Mouse (Mus musculus): ENCODE data around the gene Dapk3. TPM values are rescaled to one million over a fixed set of nuclear protein-coding genes. Genes with fewer than 3 reads are reported as not detected.
A peak's percentile ranks its signal among the peaks of the same experiment; 100 is the strongest.
"Not testable (repeated sequence)": the region's sequence is repeated elsewhere in the genome, so short reads cannot be mapped to it uniquely, and the experiment has no call there.

Gene Dapk3
- polyA plus RNA-seq, 1 experiment from 2014 or later: 76.7 TPM

- 0 out of 2 replicates have a peak, but pooled peaks have one; percentile 0 for ATAC-seq (ENCODE audit: low FRiP score)
- H3K4me1 ChIP-seq (replicated peaks; ENCODE audit: control insufficient read depth, insufficient read depth, low read length): peaks cover 42% of the 10 kb centered on the region
Observed at GRCm38 (mm10) chr10:81175936-81176465, 6.8 kb upstream of the Dapk3 start.

DNA sequence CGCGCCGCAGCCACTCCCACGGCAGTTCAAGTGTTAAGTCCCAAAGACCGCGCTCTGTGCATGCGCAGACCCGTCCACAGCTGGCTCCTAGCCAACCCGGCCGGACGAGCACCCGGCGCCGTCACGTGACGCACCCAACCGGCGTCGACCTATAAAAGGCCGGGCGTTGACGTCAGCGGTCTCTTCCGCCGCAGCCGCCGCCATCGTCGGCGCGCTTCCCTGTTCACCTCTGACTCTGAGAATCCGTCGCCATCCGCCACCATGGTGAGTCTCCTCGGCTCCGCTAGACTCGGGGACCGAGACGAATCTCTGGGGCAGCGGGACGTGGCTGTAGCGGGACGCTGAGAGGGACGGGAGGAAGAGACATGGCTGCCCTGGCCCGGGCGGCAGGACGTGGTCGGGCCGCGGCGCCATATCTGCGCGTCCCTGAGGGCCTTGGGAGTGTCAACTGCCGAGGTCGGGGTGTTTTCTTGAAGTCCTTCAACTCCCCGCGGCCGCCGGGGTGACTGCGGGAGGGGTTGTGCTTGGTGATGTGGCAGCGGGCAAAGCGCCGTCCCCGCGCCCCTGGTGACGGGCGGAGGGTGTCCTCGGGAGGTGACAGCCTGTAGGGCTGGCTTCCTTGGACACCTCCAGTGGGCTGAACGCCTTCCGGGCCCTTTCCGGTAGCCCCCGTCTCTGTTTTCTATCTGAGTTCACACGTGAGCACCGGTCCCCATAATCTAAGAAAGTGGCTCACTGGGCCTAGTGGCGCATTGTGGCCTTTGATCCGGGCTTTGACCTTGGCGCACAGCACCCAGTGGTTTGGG, 6.1 kb upstream of the Dapk3 start, which contains the start of gene Eef2:
Gene Eef2 (plus strand): TSS at position 166 of the 806 bp plus-strand sequence.
- peak; percentile 100 for DNase-seq (ENCODE audit: low spot score)
- no peaks in the 10 kb centered on the region for H3K27me3 ChIP-seq (ENCODE audit: control insufficient read depth, insufficient read depth, low read length)
- under 1% methylated on average over 77 of the region's 77 CpGs for WGBS
- H3K4me1 ChIP-seq (replicated peaks; ENCODE audit: control insufficient read depth, insufficient read depth, low read length): peaks cover 42% of the 10 kb centered on the region
- peak within 1 kb of the TSS; percentile 97 for H3K27ac ChIP-seq
- peak within 1 kb of the TSS; percentile 94 for H3K4me2 ChIP-seq (replicated peaks)
- H3K9ac ChIP-seq: peak within 1 kb of the TSS; percentile 99
- H3K4me3 ChIP-seq (replicated peaks; ENCODE audit: low read length): peak within 1 kb of the TSS; percentile 100
- peaks cover 44% of the 10 kb centered on the region for H3K36me3 ChIP-seq (replicated peaks; ENCODE audit: control insufficient read depth, insufficient read depth)
- no peaks in the 10 kb centered on the region for H3K9me3 ChIP-seq (ENCODE audit: control insufficient read depth, low read length)
- peak; percentile 80 for ATAC-seq (ENCODE audit: low FRiP score)

More at GRCm38 (mm10) chr10:81175936-81176465, 6.8 kb upstream of the Dapk3 start:
- peak overlapping the region; percentile 97 for H3K27ac ChIP-seq
- H3K4me3 ChIP-seq (replicated peaks; ENCODE audit: low read length): peak overlapping the region; percentile 100
- H3K4me2 ChIP-seq (replicated peaks): peak overlapping the region; percentile 94
- no peaks in the 10 kb centered on the region for H3K9me3 ChIP-seq (ENCODE audit: control insufficient read depth, low read length)
- 6% methylated on average over 13 of the region's 13 CpGs for WGBS
- no peak for DNase-seq (ENCODE audit: low spot score)
- peak overlapping the region; percentile 18 for H3K9ac ChIP-seq
- H3K27me3 ChIP-seq (ENCODE audit: control insufficient read depth, insufficient read depth, low read length): no peaks in the 10 kb centered on the region
- peaks cover 38% of the 10 kb centered on the region for H3K36me3 ChIP-seq (replicated peaks; ENCODE audit: control insufficient read depth, insufficient read depth)

DNA sequence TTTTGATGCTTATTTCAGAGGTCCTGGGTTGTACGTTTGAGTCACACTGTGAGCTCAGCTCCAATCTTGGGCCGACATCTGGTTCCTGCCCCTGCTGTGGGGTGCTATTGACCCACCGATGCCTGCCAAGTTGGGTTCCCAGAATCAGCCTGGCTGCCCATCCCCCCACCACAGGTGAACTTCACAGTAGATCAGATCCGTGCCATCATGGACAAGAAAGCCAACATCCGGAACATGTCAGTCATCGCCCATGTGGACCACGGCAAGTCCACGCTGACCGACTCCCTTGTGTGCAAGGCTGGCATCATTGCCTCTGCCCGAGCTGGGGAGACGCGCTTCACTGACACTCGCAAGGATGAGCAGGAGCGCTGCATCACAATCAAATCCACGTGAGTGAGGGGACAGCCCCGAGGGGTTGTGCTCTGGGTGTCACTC, 5.3 kb upstream of the Dapk3 start:
- no peak for DNase-seq (ENCODE audit: low spot score)
- Histone ChIP-seq H3K27me3 (ENCODE audit: control insufficient read depth, insufficient read depth, low read length) (no peaks in the 10 kb centered on the region), H3K4me3 (replicated peaks; ENCODE audit: low read length) (peak overlapping the region; percentile 100), H3K4me1 (replicated peaks; ENCODE audit: control insufficient read depth, insufficient read depth, low read length) (peaks cover 42% of the 10 kb centered on the region), H3K36me3 (replicated peaks; ENCODE audit: control insufficient read depth, insufficient read depth) (peaks cover 53% of the 10 kb centered on the region), H3K4me2 (replicated peaks) (peak overlapping the region; percentile 94), H3K27ac (peak overlapping the region; percentile 97), H3K9ac (peak overlapping the region; percentile 99), H3K9me3 (ENCODE audit: control insufficient read depth, low read length) (no peaks in the 10 kb centered on the region)
- 13% methylated on average over 16 of the region's 16 CpGs for WGBS
- no peak for ATAC-seq (ENCODE audit: low FRiP score)

DNA sequence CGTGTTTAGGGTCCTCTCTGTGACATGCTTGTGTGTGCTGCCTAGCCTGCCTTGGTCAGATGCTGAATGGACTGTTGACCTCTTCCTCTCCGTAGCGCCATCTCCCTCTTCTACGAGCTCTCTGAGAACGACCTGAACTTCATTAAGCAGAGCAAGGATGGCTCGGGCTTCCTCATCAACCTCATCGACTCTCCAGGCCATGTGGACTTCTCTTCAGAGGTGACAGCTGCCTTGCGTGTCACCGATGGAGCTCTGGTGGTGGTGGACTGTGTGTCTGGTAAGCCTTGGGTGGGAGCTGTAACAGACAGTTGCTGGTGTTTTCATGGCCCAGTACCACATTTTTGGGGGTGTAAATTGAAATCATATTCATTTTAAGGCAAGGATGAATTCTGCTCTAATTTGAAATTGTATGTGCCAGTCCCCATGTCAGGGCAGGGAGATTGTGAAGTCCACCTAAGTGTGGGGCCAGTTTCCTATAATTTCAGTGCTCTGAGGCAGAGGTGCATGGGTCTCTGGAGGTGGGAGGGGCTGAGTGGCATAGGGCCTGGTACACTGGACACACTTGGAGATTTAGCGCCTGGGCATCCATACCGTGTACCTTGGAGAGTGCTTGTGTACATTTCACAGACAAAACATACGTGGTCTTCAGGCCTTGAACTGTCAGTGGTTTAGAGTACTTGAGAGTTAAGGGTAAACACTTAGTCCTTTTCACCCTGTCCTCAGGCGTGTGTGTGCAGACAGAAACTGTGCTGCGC, 4.7 kb upstream of the Dapk3 start:
- H3K9me3 ChIP-seq (ENCODE audit: control insufficient read depth, low read length): no peaks in the 10 kb centered on the region
- peak overlapping the region; percentile 100 for H3K4me3 ChIP-seq (replicated peaks; ENCODE audit: low read length)
- no peak overlapping the region for H3K27ac ChIP-seq
- H3K27me3 ChIP-seq (ENCODE audit: control insufficient read depth, insufficient read depth, low read length): no peaks in the 10 kb centered on the region
- H3K4me1 ChIP-seq (replicated peaks; ENCODE audit: control insufficient read depth, insufficient read depth, low read length): peaks cover 42% of the 10 kb centered on the region
- no peak for DNase-seq (ENCODE audit: low spot score)
- 79% methylated on average over 14 of the region's 14 CpGs for WGBS
- peaks cover 53% of the 10 kb centered on the region for H3K36me3 ChIP-seq (replicated peaks; ENCODE audit: control insufficient read depth, insufficient read depth)
- peak overlapping the region; percentile 99 for H3K9ac ChIP-seq
- peak overlapping the region; percentile 94 for H3K4me2 ChIP-seq (replicated peaks)
- ATAC-seq (ENCODE audit: low FRiP score): no peak

- Histone ChIP-seq H3K4me3 (replicated peaks; ENCODE audit: low read length) (no peak overlapping the region), H3K9ac (0 out of 2 replicates have a peak overlapping the region, but pooled peaks have one; percentile 99), H3K4me1 (replicated peaks; ENCODE audit: control insufficient read depth, insufficient read depth, low read length) (peaks cover 40% of the 10 kb centered on the region), H3K36me3 (replicated peaks; ENCODE audit: control insufficient read depth, insufficient read depth) (peaks cover 57% of the 10 kb centered on the region), H3K27me3 (ENCODE audit: control insufficient read depth, insufficient read depth, low read length) (no peaks in the 10 kb centered on the region), H3K9me3 (ENCODE audit: control insufficient read depth, low read length) (no peaks in the 10 kb centered on the region), H3K4me2 (replicated peaks) (no peak overlapping the region), H3K27ac (no peak overlapping the region)
- no peak for ATAC-seq (ENCODE audit: low FRiP score)
- WGBS: 90% methylated on average over 11 of the region's 11 CpGs
- no peak for DNase-seq (ENCODE audit: low spot score)
Observed at GRCm38 (mm10) chr10:81178927-81179326, 3.9 kb upstream of the Dapk3 start.

DNA sequence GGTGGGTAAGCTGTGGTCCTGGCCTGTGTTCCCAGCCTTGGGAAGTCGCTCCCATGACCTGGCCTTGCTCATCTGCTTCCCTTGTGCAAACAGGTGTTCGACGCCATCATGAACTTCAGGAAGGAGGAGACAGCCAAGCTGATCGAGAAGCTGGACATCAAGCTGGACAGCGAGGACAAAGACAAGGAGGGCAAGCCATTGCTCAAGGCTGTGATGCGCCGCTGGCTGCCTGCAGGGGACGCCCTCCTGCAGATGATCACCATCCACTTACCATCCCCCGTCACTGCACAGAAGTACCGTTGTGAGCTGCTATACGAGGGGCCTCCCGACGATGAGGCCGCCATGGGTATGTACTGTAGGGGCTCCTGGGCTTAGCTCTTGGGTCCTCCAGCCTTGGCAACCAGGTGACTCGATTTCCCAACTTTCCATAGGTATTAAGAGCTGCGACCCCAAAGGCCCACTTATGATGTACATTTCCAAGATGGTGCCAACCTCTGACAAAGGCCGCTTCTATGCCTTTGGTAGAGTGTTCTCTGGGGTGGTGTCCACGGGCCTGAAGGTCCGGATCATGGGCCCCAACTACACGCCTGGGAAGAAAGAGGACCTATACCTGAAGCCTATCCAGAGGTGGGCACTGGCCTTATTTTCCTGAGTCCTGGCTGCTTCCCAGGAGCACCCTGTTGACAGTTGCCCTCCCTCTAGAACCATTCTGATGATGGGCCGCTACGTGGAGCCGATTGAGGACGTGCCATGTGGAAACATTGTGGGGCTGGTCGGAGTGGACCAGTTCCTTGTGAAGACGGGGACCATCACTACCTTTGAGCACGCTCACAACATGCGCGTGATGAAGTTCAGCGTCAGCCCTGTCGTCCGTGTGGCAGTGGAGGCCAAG, 3.1 kb upstream of the Dapk3 start:
- Histone ChIP-seq H3K27me3 (ENCODE audit: control insufficient read depth, insufficient read depth, low read length) (no peaks in the 10 kb centered on the region), H3K4me3 (replicated peaks; ENCODE audit: low read length) (no peak overlapping the region), H3K4me2 (replicated peaks) (no peak overlapping the region), H3K27ac (no peak overlapping the region), H3K36me3 (replicated peaks; ENCODE audit: control insufficient read depth, insufficient read depth) (peaks cover 64% of the 10 kb centered on the region), H3K4me1 (replicated peaks; ENCODE audit: control insufficient read depth, insufficient read depth, low read length) (peaks cover 35% of the 10 kb centered on the region), H3K9me3 (ENCODE audit: control insufficient read depth, low read length) (no peaks in the 10 kb centered on the region), H3K9ac (no peak overlapping the region)
- 91% methylated on average over 32 of the region's 32 CpGs for WGBS
- ATAC-seq (ENCODE audit: low FRiP score) (no peak), DNase-seq (ENCODE audit: low spot score) (no peak)

- Histone ChIP-seq H3K9ac (no peak overlapping the region), H3K4me2 (replicated peaks) (no peak overlapping the region), H3K27ac (no peak overlapping the region), H3K36me3 (replicated peaks; ENCODE audit: control insufficient read depth, insufficient read depth) (peaks cover 74% of the 10 kb centered on the region), H3K27me3 (ENCODE audit: control insufficient read depth, insufficient read depth, low read length) (no peaks in the 10 kb centered on the region), H3K9me3 (ENCODE audit: control insufficient read depth, low read length) (no peaks in the 10 kb centered on the region), H3K4me3 (replicated peaks; ENCODE audit: low read length) (no peak overlapping the region), H3K4me1 (replicated peaks; ENCODE audit: control insufficient read depth, insufficient read depth, low read length) (peaks cover 25% of the 10 kb centered on the region)
- DNase-seq (ENCODE audit: low spot score): no peak
- WGBS: 96% methylated on average over 13 of the region's 13 CpGs
- ATAC-seq (ENCODE audit: low FRiP score): no peak
Observed at GRCm38 (mm10) chr10:81180946-81181345, 1.9 kb upstream of the Dapk3 start.

DNA sequence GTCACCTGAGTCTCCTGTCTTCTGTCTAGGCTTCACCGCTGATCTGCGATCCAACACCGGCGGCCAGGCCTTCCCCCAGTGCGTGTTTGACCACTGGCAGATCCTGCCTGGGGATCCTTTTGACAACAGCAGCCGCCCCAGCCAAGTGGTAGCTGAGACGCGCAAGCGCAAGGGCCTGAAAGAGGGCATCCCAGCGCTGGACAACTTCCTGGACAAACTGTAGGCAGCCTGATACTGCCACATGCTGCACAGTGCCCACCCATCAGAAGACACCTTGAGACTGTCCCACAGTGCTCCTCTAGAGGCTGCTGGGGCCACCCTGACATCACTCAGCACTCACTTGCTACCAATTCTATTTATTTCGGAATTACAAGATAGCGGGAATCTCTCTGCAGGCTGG, 945 bp upstream of the Dapk3 start:
- not testable (repeated sequence) for H3K27me3 ChIP-seq (ENCODE audit: control insufficient read depth, insufficient read depth, low read length); H3K9me3 ChIP-seq (ENCODE audit: control insufficient read depth, low read length); DNase-seq (ENCODE audit: low spot score); H3K4me2 ChIP-seq (replicated peaks); ATAC-seq (ENCODE audit: low FRiP score); H3K9ac ChIP-seq; H3K4me3 ChIP-seq (replicated peaks; ENCODE audit: low read length)
- 80% methylated on average over 12 of the region's 12 CpGs for WGBS
- Histone ChIP-seq H3K4me1 (replicated peaks; ENCODE audit: control insufficient read depth, insufficient read depth, low read length) (peaks cover 23% of the 10 kb centered on the region), H3K27ac (peak overlapping the region; percentile 2; the same call in 1 of the 2 replicates), H3K36me3 (replicated peaks; ENCODE audit: control insufficient read depth, insufficient read depth) (peaks cover 79% of the 10 kb centered on the region)

Data from hindbrain, embryonic 14.5 days (tissue).